Comparison of ENCODE assay signal across 18 mouse cellular contexts in the genomic region with DNA sequence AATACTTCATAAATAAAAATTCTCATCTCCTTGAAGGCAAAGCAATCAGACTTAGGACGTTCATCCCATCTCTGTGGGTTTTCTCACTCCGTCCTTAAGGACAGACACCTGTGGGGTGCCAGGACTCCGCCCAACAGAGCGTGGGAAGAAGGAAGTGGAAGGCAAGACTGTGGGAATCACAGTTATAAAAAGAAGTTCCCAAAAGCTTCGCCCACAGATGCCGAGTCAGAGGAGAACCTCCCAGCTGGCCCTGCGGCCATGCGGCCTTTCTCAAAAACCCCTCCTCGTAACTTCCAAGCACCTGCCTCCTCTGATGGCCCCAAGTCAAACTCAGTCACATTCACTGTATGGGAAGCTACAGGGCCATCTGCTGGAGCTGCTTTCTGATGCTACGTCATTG.
DNase-seq lines count a peak whose midpoint lies in the region.
"Had no signal": no experiment of that assay in that cellular context is flagged by ENCODE, and none has a peak within 500 bp of the region (broad histone marks: within the 10 kb centered on the region; RNA-seq: fewer than 3 reads in every experiment).

No protein-coding gene starts in this region.

- intact Hi-C loops in heart, postnatal 36 days (cut with DNase I): no loop called here

- DNase-seq in heart, adult 11 months: peak; percentile 87
- no peak for DNase-seq in heart, postnatal 36 days
- DNase-seq in right cerebral cortex, adult 18-20 months: peak; percentile 79
- DNase-seq in right cerebral cortex, postnatal 4 days: no peak
- peak; percentile 65 to 73 for DNase-seq in right cerebral cortex, postnatal 10 days (ENCODE audit: low spot score in 2 of 2)
- DNase-seq in adrenal gland, postnatal 4 days (ENCODE audit: low spot score in 2 of 2): no peak
- DNase-seq in adrenal gland, adult 8-10 months: no peak
- DNase-seq in natural killer cell, adult 2 months (ENCODE audit: low spot score in 2 of 2): no peak
- DNase-seq: adrenal gland, postnatal 25 days; gastrocnemius, postnatal 10 days; heart, postnatal 4 days; kidney, adult 11 months; kidney, postnatal 14 days; layer of hippocampus, postnatal 36 days; liver, postnatal 0 days; lung, postnatal 36 days; thymus, adult 18-20 months; thymus, postnatal 25 days had no signal

Comparison
In these comparisons a context has a peak if more than half of its experiments do, and no peak if none do; other contexts are left out.
1. DNase-seq: peak in heart, adult 11 months (single experiment), right cerebral cortex, adult 18-20 months (single experiment) and right cerebral cortex, postnatal 10 days (2 of 2); none in heart, postnatal 36 days (0 of 2), right cerebral cortex, postnatal 4 days (single experiment), adrenal gland, postnatal 4 days (0 of 2), adrenal gland, adult 8-10 months (single experiment) and natural killer cell, adult 2 months (0 of 2).